19 mouse cellular contexts compared by ENCODE assay signal in the genomic region with DNA sequence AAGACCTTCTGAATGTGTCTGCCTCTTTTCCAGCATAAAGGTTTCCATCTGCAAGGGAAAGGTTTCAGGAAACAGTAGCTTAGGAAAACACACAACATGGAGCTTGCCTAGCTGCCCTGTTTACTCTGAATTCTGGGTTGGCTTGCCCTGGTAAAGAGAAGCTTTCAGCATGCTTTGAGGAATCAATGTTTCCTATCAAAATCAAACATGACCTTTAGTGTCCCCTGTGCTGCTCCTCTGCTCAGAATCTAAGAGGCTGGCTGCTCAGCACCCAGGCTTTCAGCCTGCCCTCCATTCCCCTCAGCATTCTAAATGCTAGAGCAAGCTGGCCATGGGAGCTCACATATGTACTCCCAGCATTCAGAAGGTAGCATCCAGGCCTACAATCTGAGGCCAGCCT.
"Had no signal": no experiment of that assay in that cellular context is flagged by ENCODE, and none has a peak within 500 bp of the region (broad histone marks: within the 10 kb centered on the region; RNA-seq: fewer than 3 reads in every experiment).

No protein-coding gene starts in this region.

- H3K4me3 ChIP-seq: kidney, embryonic 15.5 days; limb, embryonic 10.5 days; limb, embryonic 13.5 days; lung, embryonic 15.5 days had no signal

- H3K27me3 ChIP-seq: kidney, embryonic 15.5 days; limb, embryonic 13.5 days; lung, embryonic 15.5 days had no signal

- H3K9me3 ChIP-seq: kidney, embryonic 15.5 days; limb, embryonic 10.5 days; limb, embryonic 13.5 days; lung, embryonic 15.5 days had no signal

- DNase-seq: kidney, adult 2 months; kidney, postnatal 10 days; kidney, postnatal 36 days; lung, adult 18-20 months; lung, postnatal 10 days; lung, postnatal 36 days; midbrain, embryonic 14.5 days; right cerebral cortex, postnatal 14 days; right cerebral cortex, postnatal 4 days; thymus, adult 2 months; thymus, postnatal 25 days had no signal

- H3K4me2 ChIP-seq: kidney, embryonic 15.5 days; limb, embryonic 13.5 days; lung, embryonic 15.5 days; midbrain, embryonic 11.5 days had no signal

- ATAC-seq: inflammation-experienced regulatory T-cells, adult 6 months; intestine, postnatal 0 days had no signal

- H3K9ac ChIP-seq: kidney, embryonic 15.5 days; limb, embryonic 13.5 days; lung, embryonic 15.5 days had no signal

- H3K36me3 ChIP-seq: limb, embryonic 10.5 days had no signal

- H3K4me1 ChIP-seq: kidney, embryonic 15.5 days; limb, embryonic 10.5 days; limb, embryonic 13.5 days; lung, embryonic 15.5 days had no signal

- H3K27ac ChIP-seq: kidney, embryonic 15.5 days; limb, embryonic 10.5 days; limb, embryonic 13.5 days; lung, embryonic 15.5 days; stomach, postnatal 0 days had no signal
